Mouse (Mus musculus): ENCODE data around the gene Pard3b. TPM values are rescaled to one million over a fixed set of nuclear protein-coding genes. Genes with fewer than 3 reads are reported as not detected.

The Pard3b gene
- polyA plus RNA-seq, 1 experiment from 2014 or later: 19.6 TPM

DNA sequence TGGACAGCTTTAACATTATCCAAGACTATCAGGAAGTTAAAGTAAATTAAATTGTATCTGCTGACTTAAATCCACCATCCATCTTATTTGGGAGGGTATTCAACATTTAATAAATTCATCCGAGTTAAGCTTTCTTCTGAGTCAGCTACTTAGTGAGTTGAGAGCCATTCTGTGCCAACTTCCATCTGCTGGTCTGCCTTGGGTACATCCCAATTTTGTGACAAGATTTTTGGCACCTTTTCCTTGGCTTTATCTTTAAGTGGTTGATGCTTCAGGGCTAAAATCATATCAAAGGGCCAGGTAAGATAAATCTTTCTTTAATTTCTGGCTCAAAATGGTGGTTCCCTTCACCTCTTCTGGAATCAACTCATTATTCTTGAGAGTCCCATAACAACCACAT is 640.0 kb downstream of the Pard3b start:
- Histone ChIP-seq H3K27ac (ENCODE audit: low read depth) (no peak overlapping the region), H3K4me3 (ENCODE audit: low read depth, low read length) (no peak overlapping the region), H3K27me3 (ENCODE audit: insufficient read depth, low read length) (no peaks in the 10 kb centered on the region), H3K4me2 (no peak overlapping the region), H3K9me3 (ENCODE audit: low read depth, low read length) (no peaks in the 10 kb centered on the region), H3K4me1 (ENCODE audit: insufficient read depth) (no peaks in the 10 kb centered on the region), H3K9ac (no peak overlapping the region), H3K36me3 (ENCODE audit: insufficient read depth) (no peaks in the 10 kb centered on the region)
- ATAC-seq (ENCODE audit: insufficient read depth) (no peak), DNase-seq (peak; percentile 14)
- WGBS: 41% methylated on average over 1 of the region's 1 CpGs
- no peak for TF ChIP-seq CTCF (IDR thresholded peaks at IDR 0.05; ENCODE audit: low read depth)

DNA sequence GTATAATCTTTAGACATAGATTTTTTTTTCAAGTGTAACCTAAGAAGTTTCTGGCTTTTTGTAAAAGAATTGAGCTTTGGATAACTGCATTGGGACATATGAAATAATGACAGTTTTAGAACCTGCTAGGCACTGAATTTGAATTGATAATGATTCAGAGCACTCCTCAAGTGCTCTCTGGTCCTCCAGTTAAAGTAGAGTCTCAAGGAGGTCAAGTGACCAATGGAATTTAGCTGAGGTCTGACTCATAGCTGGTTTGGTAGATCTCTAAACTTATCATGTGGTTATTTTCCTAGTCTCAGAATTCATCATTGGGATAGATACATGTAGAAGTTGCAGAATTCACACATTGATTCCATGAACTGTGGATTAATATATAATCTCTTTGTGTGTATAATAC is 642.0 kb downstream of the Pard3b start:
- ATAC-seq (ENCODE audit: insufficient read depth): no peak
- Histone ChIP-seq H3K9me3 (ENCODE audit: low read depth, low read length) (no peaks in the 10 kb centered on the region), H3K4me3 (ENCODE audit: low read depth, low read length) (no peak overlapping the region), H3K36me3 (ENCODE audit: insufficient read depth) (no peaks in the 10 kb centered on the region), H3K4me1 (ENCODE audit: insufficient read depth) (no peaks in the 10 kb centered on the region), H3K4me2 (no peak overlapping the region), H3K27me3 (ENCODE audit: insufficient read depth, low read length) (no peaks in the 10 kb centered on the region), H3K27ac (ENCODE audit: low read depth) (no peak overlapping the region), H3K9ac (no peak overlapping the region)
- TF ChIP-seq CTCF (IDR thresholded peaks at IDR 0.05; ENCODE audit: low read depth): no peak
- DNase-seq: no peak

DNA sequence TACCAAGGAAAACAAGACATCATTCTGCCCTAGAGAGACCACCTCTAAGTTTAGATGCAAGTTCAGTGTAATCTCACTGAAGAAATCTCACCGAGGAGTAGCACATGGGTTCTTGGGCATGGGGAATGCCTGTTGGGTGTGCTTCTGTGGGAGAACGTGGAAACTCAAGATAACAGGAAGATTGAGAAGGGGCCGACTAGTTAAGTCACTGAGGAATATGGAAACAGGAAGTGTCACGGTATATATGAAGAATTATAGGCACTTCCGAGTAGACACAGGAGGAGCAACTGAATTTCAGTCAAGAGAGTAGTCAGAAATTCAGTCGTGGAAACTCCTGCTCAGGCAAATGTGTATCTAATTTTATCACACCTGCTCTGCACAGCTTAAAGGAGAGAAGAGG is 644.2 kb downstream of the Pard3b start:
- WGBS: 59% methylated on average over 6 of the region's 6 CpGs
- no peak for TF ChIP-seq CTCF (IDR thresholded peaks at IDR 0.05; ENCODE audit: low read depth)

DNA sequence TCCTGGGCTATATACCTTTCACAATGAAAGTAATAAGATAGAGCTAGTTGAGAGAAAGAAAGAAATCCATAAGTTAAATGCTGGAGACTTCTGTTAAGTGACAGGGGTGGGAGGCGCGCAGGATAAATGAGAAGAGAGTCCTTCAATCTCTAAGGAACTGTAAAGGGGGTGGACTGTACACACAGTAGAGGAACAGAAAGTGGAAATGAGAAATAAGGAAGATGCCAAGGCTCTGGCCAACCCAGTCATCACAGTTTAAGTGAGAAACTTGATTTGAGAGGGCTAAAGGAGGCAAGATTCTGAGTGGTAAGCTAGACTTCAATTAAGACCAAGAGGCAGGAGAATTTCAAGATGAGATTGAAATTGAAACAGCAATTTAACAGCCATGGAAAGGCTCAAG is 645.0 kb downstream of the Pard3b start:
- WGBS: 91% methylated on average over 2 of the region's 2 CpGs
- Histone ChIP-seq H3K4me3 (ENCODE audit: low read depth, low read length) (no peak overlapping the region), H3K36me3 (ENCODE audit: insufficient read depth) (no peaks in the 10 kb centered on the region), H3K27me3 (ENCODE audit: insufficient read depth, low read length) (no peaks in the 10 kb centered on the region), H3K4me1 (ENCODE audit: insufficient read depth) (no peaks in the 10 kb centered on the region), H3K27ac (ENCODE audit: low read depth) (no peak overlapping the region), H3K4me2 (no peak overlapping the region), H3K9me3 (ENCODE audit: low read depth, low read length) (no peaks in the 10 kb centered on the region), H3K9ac (no peak overlapping the region)
- TF ChIP-seq CTCF (IDR thresholded peaks at IDR 0.05; ENCODE audit: low read depth): no peak
- DNase-seq (no peak), ATAC-seq (ENCODE audit: insufficient read depth) (no peak)

More for the DNA sequence above, 644.2 kb downstream of the Pard3b start:
- Histone ChIP-seq H3K27ac (ENCODE audit: low read depth) (no peak overlapping the region), H3K4me1 (ENCODE audit: insufficient read depth) (no peaks in the 10 kb centered on the region), H3K9me3 (ENCODE audit: low read depth, low read length) (no peaks in the 10 kb centered on the region), H3K9ac (no peak overlapping the region), H3K4me3 (ENCODE audit: low read depth, low read length) (no peak overlapping the region), H3K27me3 (ENCODE audit: insufficient read depth, low read length) (no peaks in the 10 kb centered on the region), H3K4me2 (no peak overlapping the region), H3K36me3 (ENCODE audit: insufficient read depth) (no peaks in the 10 kb centered on the region)
- DNase-seq: peak; percentile 14
- ATAC-seq (ENCODE audit: insufficient read depth): no peak

DNA sequence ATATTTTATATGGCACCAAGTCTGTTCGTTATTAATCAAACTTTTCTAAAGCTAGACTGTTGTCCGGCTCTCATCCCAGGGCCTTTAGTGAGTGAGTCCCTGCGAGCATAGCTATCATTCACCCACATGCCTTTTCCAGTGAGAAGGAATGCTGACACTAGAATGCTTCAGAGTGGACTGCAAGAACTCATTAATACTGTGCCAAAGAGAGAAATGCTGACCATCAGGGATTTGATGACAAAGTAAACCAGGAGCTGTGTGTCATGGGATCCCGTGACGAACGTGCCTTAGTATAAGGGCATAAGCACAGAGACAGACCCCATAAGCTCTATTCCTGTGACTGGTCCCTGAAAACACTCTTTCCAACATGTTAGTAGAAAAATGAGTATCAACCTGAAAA is 670.8 kb downstream of the Pard3b start:
- no peaks in the 10 kb centered on the region for H3K9me3 ChIP-seq (ENCODE audit: low read depth, low read length)
- no peak for ATAC-seq (ENCODE audit: insufficient read depth)
- no peak for TF ChIP-seq CTCF (IDR thresholded peaks at IDR 0.05; ENCODE audit: low read depth)
- H3K4me1 ChIP-seq (ENCODE audit: insufficient read depth): no peaks in the 10 kb centered on the region
- no peak for DNase-seq
- H3K27me3 ChIP-seq (ENCODE audit: insufficient read depth, low read length): no peaks in the 10 kb centered on the region
- H3K4me3 ChIP-seq (ENCODE audit: low read depth, low read length): no peak overlapping the region
- no peak overlapping the region for H3K27ac ChIP-seq (ENCODE audit: low read depth)
- no peak overlapping the region for H3K9ac ChIP-seq
- no peak overlapping the region for H3K4me2 ChIP-seq
- H3K36me3 ChIP-seq (ENCODE audit: insufficient read depth): no peaks in the 10 kb centered on the region
- 63% methylated on average over 6 of the region's 6 CpGs for WGBS

DNA sequence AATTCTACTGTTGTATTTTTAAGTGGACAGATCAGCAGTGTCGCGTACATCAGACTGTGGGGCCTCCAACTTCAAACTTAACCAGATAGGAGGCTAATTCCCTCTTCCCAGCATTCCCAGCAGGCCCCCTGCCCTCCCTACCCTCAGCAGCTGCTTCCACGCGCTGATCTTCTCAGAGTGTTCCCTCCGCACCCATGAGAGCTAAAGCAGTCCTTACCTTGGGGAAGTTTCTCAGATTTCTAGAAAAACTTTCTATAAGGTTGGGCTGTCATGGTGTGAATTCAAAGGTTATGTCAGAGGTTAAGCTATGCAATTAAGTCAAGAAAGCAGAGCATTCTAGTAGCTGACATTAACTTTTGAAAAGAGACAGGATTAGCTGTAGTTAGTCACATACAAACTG is 686.6 kb downstream of the Pard3b start:
- Histone ChIP-seq H3K27me3 (ENCODE audit: insufficient read depth, low read length) (no peaks in the 10 kb centered on the region), H3K9me3 (ENCODE audit: low read depth, low read length) (no peaks in the 10 kb centered on the region), H3K4me2 (no peak overlapping the region), H3K27ac (ENCODE audit: low read depth) (no peak overlapping the region), H3K9ac (no peak overlapping the region), H3K4me1 (ENCODE audit: insufficient read depth) (no peaks in the 10 kb centered on the region), H3K36me3 (ENCODE audit: insufficient read depth) (no peaks in the 10 kb centered on the region), H3K4me3 (ENCODE audit: low read depth, low read length) (no peak overlapping the region)
- ATAC-seq (ENCODE audit: insufficient read depth) (no peak), DNase-seq (no peak)
- TF ChIP-seq CTCF (IDR thresholded peaks at IDR 0.05; ENCODE audit: low read depth): no peak
- 53% methylated on average over 5 of the region's 5 CpGs for WGBS

DNA sequence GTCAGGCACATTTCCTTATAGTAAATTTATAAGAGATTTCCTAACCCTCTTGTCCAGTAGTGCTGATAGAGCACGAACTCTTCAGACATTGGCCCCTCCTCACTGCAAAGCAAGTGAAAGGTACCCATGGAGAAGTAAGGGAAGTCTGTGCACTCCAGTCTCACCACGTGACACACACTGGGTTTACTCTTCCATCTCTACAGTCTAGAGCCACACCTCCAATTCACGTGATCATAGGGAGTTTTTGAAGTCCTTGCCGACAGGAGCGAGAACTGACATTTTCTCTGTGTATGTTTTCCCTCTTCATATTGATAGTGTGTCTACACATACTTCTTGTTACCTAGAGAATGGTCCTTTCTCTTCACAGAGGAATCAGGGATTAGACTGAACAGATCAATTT is 689.1 kb downstream of the Pard3b start:
- DNase-seq (no peak), ATAC-seq (ENCODE audit: insufficient read depth) (no peak)
- Histone ChIP-seq H3K27me3 (ENCODE audit: insufficient read depth, low read length) (no peaks in the 10 kb centered on the region), H3K27ac (ENCODE audit: low read depth) (no peak overlapping the region), H3K4me3 (ENCODE audit: low read depth, low read length) (no peak overlapping the region), H3K9ac (no peak overlapping the region), H3K36me3 (ENCODE audit: insufficient read depth) (no peaks in the 10 kb centered on the region), H3K9me3 (ENCODE audit: low read depth, low read length) (no peaks in the 10 kb centered on the region), H3K4me1 (ENCODE audit: insufficient read depth) (no peaks in the 10 kb centered on the region), H3K4me2 (no peak overlapping the region)
- WGBS: 66% methylated on average over 5 of the region's 5 CpGs
- no peak for TF ChIP-seq CTCF (IDR thresholded peaks at IDR 0.05; ENCODE audit: low read depth)

DNA sequence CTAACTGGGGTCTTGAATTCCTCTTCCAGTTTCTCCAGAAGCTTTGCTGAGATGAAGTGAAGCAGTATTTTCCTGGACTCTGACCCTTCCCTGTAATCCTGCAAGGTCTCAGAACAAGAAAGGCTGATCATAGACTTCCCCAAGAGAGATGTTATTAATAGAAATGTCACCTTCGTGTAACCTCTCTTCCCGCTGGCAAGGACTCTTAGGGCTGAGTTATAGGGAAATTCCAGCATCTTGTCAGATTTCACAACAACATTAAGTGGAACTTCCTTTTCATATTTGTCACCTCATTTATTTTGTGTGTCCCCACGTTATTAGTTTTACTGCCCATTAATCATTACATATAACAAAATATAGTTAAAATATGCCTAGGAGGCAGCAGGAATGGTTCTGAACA is 690.2 kb downstream of the Pard3b start:
- Histone ChIP-seq H3K36me3 (ENCODE audit: insufficient read depth) (no peaks in the 10 kb centered on the region), H3K9ac (no peak overlapping the region), H3K4me1 (ENCODE audit: insufficient read depth) (peaks cover 3% of the 10 kb centered on the region; the same call in 1 of the 2 replicates), H3K9me3 (ENCODE audit: low read depth, low read length) (no peaks in the 10 kb centered on the region), H3K27me3 (ENCODE audit: insufficient read depth, low read length) (no peaks in the 10 kb centered on the region), H3K27ac (ENCODE audit: low read depth) (no peak overlapping the region), H3K4me2 (no peak overlapping the region), H3K4me3 (ENCODE audit: low read depth, low read length) (no peak overlapping the region)
- peak; percentile 76 for DNase-seq
- 23% methylated on average over 3 of the region's 3 CpGs for WGBS
- ATAC-seq (ENCODE audit: insufficient read depth): peak; percentile 68
- no peak for TF ChIP-seq CTCF (IDR thresholded peaks at IDR 0.05; ENCODE audit: low read depth)

Measured in lung, embryonic 14.5 days (tissue).